Mouse (Mus musculus) yolk sac, embryonic 10.5 days (tissue): ENCODE results near the gene Mettl8.
A peak's percentile ranks its signal among the peaks of the same experiment; 100 is the strongest.

ENCODE experiments used
- DNase-seq: peaks from one replicate; pipeline ENCODE4 v3.0.0-alpha.2; 2017; ENCODE audit warnings: low spot score

Gene Mettl8

GRCm38 (mm10) chr2:71033987-71034386 lies 21.4 kb downstream of the Mettl8 start:
- DNase-seq, result no peak

- no peak for DNase-seq
Measured at GRCm38 (mm10) chr2:71033014-71033413, 22.4 kb downstream of the Mettl8 start.

DNA sequence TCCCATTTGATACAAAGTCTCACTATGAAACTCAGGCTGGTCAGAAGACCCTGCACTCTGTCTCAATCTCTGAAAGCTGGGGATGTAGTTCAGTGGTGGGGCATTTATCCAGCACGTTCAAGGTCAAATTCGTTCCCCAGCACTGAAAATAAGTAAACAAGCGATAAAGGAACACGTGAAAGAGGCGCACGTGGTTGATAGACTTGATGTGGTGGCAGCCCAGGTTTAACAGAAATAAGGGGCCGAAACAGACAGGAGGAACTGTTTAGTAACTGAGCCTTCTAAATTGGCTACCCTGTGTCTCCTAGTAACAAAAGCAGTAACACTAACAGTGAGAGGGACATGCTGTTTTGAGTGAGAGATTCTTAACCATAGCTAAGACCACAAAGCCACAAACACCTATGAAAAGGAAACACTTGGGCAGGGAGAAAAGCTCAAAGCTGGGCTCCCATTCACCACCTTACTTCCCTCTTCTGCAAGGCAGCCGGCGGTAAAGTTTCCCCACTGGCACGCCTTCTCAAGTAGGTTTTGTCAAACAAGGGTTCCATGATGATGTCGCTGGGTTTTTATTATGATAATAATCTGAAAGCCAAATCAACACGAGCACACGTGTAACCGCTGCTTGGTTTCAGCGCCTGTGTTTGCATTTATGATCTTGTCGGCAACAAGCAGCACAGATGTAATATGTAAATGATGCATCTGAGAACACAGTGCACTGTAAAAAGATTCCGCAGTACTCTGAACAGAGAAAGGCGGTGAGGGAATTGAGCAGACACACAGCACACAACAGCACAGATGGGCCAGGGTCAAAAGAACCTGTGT lies 23.2 kb downstream of the Mettl8 start:
- no peak for DNase-seq

DNA sequence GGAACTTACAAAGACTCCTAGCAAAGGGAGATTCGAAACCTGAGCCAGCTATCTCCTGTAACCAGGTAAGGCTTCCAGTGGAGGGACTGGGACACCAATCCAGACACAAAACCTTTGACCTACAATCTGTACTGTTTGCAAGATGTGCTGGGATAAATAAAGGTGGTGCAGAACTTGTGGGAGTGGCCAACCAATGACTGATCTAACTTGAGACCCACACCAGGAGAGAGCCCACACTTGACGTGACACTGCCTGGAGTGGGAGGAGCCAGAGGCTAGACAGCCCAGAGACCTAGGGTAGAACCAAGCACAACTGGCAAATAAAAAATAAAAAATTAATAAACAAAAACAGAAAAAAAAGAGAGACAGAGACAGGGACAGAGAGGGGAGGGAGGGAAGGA lies 24.7 kb downstream of the Mettl8 start:
- DNase-seq, result no peak

- no peak for DNase-seq
Measured at GRCm38 (mm10) chr2:71027631-71028030, 27.8 kb downstream of the Mettl8 start.

- peak; percentile 64 for DNase-seq
Measured at GRCm38 (mm10) chr2:71026787-71027186, 28.6 kb downstream of the Mettl8 start.

DNA sequence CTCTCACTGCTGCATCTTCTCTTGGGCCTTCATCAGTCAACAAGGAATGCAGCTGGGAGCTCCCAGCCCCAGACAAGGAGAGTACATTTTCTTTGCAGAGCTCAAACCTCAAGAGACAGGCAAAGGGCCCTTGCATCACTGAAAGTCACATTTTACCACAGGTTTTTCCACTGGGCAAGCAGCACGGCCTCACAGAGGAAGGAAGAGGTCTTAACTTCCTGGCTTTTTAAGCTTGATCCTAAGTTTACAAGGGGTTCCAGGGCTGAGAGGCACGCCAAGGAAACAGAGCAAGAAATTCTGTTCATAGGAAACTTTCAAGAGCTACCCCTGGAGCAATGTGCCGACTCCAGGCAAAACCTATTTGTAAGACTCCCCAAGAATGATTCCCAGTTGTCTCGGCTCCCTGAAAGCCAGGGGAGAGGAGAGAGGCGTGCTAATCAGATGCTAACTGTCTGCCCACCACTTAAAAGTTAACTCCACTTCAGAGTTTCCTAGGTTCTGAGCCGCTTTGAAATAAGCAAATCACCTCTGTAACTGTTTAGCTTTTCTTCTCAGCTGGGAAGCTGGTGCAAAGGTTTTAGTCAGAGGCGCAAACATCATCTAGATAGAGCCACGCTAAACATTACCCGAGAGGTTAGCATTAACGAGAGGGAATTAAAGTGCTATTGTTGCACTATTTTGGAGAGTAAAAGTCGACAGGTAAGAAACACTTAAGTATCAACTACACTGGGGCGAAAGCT lies 29.6 kb downstream of the Mettl8 start:
- peak; percentile 54 for DNase-seq

GRCm38 (mm10) chr2:71023986-71024385 lies 31.4 kb downstream of the Mettl8 start:
- DNase-seq, result no peak

DNA sequence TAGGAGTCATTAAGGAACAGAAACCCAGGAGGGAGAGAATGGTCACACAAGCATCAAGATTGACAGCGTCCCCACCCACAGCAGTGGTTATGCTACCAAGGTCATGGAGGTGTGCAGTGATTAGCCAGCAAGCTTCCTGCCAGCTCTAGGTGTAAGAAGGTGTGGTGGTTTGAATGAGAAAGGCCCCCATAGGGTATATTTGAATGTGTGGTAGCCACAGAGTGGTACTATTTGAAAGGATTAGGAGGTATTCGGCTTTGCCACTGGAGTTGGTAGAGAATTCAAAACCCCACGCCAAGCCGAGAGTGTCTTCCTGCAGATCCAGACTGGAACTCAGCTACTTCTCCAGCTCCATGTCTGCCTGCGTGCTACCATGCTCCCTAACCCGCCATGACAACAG lies 32.4 kb downstream of the Mettl8 start:
- no peak for DNase-seq

GRCm38 (mm10) chr2:71020674-71021073 lies 34.7 kb downstream of the Mettl8 start:
- no peak for DNase-seq

- no peak for DNase-seq
Measured at GRCm38 (mm10) chr2:71019704-71020375, 35.5 kb downstream of the Mettl8 start.

GRCm38 (mm10) chr2:71019277-71019676 lies 36.1 kb downstream of the Mettl8 start:
- no peak for DNase-seq

- DNase-seq, result no peak
Measured at GRCm38 (mm10) chr2:71013521-71013920, 41.9 kb downstream of the Mettl8 start.

GRCm38 (mm10) chr2:71011816-71012215 lies 43.6 kb downstream of the Mettl8 start:
- no peak for DNase-seq

- DNase-seq, result no peak
Measured at GRCm38 (mm10) chr2:71004354-71004753, 51.0 kb downstream of the Mettl8 start.

GRCm38 (mm10) chr2:71002509-71002908 lies 52.9 kb downstream of the Mettl8 start:
- no peak for DNase-seq

DNA sequence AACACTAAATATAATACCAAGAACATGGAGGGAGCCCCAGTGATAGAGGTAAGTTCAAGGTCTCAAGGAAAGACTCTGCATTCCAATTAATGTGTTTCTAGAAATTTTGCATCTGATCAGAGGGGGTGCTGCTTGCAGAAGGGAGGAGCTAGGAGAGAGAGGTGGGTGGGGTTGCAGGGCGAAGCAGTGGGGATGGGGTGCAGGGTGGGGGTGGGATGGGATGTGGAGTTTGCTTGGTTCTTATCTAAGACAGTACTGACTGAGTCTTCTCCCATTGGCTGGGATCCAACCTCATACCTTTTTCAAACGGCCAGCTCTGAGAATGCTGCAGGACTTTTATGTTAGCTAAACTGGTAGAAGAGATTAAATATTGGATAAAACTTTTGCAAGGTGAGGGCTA lies 56.6 kb downstream of the Mettl8 start:
- no peak for DNase-seq

DNA sequence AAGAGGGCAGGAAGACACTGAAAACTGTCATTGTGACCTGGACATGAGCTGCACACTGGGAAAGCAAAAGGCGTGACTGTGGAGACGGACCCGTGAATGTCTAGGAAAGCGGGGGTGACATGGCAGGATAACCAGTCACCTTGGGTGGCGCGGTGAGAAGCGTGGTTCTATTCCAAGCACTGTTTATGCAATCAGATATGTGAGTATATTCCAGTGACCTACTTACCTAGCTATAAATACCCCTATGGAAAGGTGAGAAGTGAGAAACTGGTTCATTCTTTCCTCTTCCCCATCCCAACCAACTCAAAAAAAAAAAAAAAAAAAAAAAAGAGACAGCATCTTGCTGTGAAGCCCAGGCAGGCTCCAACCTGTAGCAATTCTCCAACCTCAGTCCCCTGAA lies 58.9 kb downstream of the Mettl8 start:
- DNase-seq, result no peak

GRCm38 (mm10) chr2:70995900-70996299 lies 59.5 kb downstream of the Mettl8 start:
- DNase-seq, result no peak

DNA sequence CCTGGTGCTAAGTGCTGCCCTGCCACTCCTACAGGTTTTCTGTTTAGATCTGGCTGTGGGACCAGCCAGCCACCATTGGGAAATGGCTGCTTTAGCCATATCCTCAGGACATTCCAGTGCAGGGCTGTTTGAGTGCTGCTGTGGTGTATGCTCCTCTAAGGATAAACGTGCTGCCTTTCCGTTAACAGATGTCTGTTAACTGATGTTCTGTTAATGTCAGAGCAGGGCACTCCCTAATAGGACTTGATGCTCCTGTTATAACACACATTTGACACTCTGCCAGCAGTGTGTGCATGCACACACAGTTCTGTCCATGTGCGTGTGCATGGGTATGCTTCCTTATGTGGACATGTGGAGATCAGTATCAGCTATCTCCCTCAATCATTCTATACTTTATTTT lies 61.6 kb downstream of the Mettl8 start:
- no peak for DNase-seq

DNA sequence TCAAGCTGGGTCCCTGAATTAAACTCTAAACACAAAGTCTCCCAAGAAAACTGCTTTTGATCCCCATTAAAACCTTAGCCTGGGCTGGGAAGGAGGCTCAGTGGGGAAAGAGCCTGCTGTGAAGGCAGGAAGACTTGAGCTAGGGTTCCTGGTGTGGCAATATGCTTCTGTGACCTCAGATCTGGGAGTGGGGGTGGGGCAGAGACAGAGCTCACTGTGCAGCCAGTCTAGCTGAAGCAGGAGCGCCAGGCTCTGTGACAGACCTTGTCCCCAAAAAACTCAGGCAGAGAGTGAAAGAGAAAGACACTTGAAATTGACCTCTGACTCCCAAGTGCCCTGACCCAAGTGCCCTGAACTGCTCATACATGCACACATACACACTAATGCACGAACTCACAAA lies 62.7 kb downstream of the Mettl8 start:
- no peak for DNase-seq

DNA sequence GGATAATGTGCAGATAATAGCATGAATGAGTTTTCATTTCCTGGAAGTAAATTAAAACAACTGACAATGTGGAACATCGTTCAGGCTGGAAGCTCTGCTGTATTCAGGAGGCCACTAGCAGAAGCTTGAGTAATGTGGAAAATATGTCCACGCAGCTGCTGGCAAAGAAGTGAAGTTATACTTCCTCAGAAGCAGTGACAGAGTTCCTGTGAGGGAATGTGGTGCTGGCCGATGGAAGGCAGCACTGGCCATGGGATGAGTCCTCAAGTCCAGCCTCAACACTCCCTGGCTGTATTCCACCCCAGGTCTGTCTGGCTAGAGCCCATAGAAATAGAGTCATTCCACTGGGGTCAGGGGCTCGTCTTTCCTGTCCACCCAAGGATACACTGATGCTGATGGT lies 65.2 kb downstream of the Mettl8 start:
- no peak for DNase-seq
